14 mouse cellular contexts compared by ENCODE assay signal in the genomic region with DNA sequence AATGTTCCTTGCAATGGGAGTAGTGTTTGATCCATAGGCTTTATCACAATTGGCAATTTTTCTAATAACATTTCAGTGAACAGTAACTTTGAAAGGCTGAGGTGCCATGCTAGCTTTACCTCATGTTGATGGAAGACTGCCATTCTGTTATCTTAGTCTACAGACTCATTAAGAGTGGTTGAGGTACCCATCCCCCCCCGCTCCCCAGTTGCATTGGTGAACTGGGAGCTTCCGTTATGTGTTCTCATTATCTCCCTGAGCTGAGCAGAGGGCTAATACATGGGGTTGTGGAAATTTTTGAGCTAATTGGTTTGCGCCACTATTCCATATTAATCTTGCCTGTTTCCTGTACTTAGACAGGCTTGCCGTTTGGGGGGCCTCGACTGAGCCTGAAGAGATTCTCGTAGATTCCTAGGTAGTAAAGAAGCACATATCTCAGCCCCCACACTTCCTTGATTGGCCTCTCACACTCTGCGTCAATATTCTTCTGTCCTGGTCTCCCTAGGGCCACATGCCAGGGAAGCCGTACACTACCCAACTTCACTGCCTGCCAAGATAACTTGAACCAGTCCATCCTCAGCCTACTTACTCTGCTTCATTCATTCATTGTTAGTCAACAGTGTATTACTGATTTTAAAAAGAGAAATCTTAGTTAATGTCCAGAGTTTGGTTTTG.
"Had no signal": no experiment of that assay in that cellular context is flagged by ENCODE, and none has a peak within 500 bp of the region (broad histone marks: within the 10 kb centered on the region; RNA-seq: fewer than 3 reads in every experiment).

No protein-coding gene starts in this region.

- ATAC-seq: inflammation-experienced regulatory T-cells, adult 6 months; intestine, postnatal 0 days; midbrain, embryonic 13.5 days had no signal

- H3K27ac ChIP-seq: limb, embryonic 15.5 days; macrophage; midbrain, embryonic 13.5 days had no signal

- H3K9me3 ChIP-seq: limb, embryonic 15.5 days; midbrain, embryonic 13.5 days had no signal

- H3K4me3 ChIP-seq: limb, embryonic 15.5 days; midbrain, embryonic 13.5 days had no signal

- DNase-seq: kidney, adult 8-10 months; kidney, postnatal 36 days; layer of hippocampus, adult 9-11 months; layer of hippocampus, postnatal 36 days; lung, embryonic 14.5 days; lung, postnatal 10 days; right cerebral cortex, postnatal 4 days; spleen, adult 18-20 months; thymus, postnatal 36 days had no signal

- H3K4me2 ChIP-seq: limb, embryonic 15.5 days; lung, embryonic 14.5 days; midbrain, embryonic 13.5 days had no signal

- H3K27me3 ChIP-seq: limb, embryonic 15.5 days; midbrain, embryonic 13.5 days had no signal

- H3K36me3 ChIP-seq: midbrain, embryonic 13.5 days had no signal

- H3K9ac ChIP-seq: limb, embryonic 15.5 days; lung, embryonic 14.5 days; midbrain, embryonic 13.5 days had no signal
